Mouse (Mus musculus) neural tube, embryonic 11.5 days (tissue): ENCODE results near the gene Adamts7. TPM values are rescaled to one million over a fixed set of nuclear protein-coding genes. Genes with fewer than 3 reads are reported as not detected.

ENCODE experiments used
- ATAC-seq: fragments of 200-750 bp; cut with Nextera tagmentation; 2 replicates; pipeline ENCODE4 v1.8.0; 2017; ENCODE audit warnings: moderate number of reproducible peaks, mild to moderate bottlenecking, moderate TSS enrichment, moderate library complexity; ENCODE audit not compliant: insufficient read depth, low FRiP score, low TSS enrichment
- DNase-seq: peaks from one replicate; pipeline ENCODE4 v3.0.0-alpha.2; 2015; ENCODE audit warnings: low spot score
- H3K27ac ChIP-seq: fragments of 300-500 bp; sonication (generic); 2 replicates; pipeline ENCODE4 v1.5.1; 2014; ENCODE audit warnings: low read depth, mild to moderate bottlenecking, low read length
- H3K27me3 ChIP-seq: fragments of 300-500 bp; sonication (generic); 2 replicates; pipeline ENCODE4 v1.6.1; 2014; ENCODE audit warnings: mild to moderate bottlenecking, low read length, mixed read lengths; ENCODE audit not compliant: control insufficient read depth, insufficient read depth
- H3K36me3 ChIP-seq: fragments of 300-500 bp; sonication (generic); 2 replicates; pipeline ENCODE4 v1.6.1; 2014; ENCODE audit warnings: mild to moderate bottlenecking, low read length, moderate library complexity, mixed read lengths; ENCODE audit not compliant: control insufficient read depth, insufficient read depth
- H3K4me1 ChIP-seq: fragments of 300-500 bp; sonication (generic); 2 replicates; pipeline ENCODE4 v1.6.1; 2014; ENCODE audit warnings: low read length, mixed read lengths; ENCODE audit not compliant: control insufficient read depth, insufficient read depth
- H3K4me2 ChIP-seq: fragments of 300-500 bp; sonication (generic); 2 replicates; pipeline ENCODE4 v1.6.1; 2014; ENCODE audit warnings: low read depth, mild to moderate bottlenecking, moderate library complexity
- H3K4me3 ChIP-seq: fragments of 300-500 bp; sonication (generic); 2 replicates; pipeline ENCODE4 v1.5.1; 2014; ENCODE audit warnings: low read depth, low read length
- H3K9ac ChIP-seq: fragments of 300-500 bp; sonication (generic); 2 replicates; pipeline ENCODE4 v1.6.1; 2014; ENCODE audit warnings: mild to moderate bottlenecking, low read length
- H3K9me3 ChIP-seq: fragments of 300-500 bp; sonication (generic); 2 replicates; pipeline ENCODE4 v1.6.1; 2016; ENCODE audit warnings: low read length; ENCODE audit not compliant: control insufficient read depth
- WGBS: fragments of 180-500 bp; shearing (Covaris S2); extraction: QIAGEN DNeasy Blood & Tissue Kit; methylation state at CpG from one replicate; pipeline ENCODE4 v1.1.7; 2014; 5-methylcytosine and 5-hydroxymethylcytosine counted together
- polyA plus RNA-seq: library from polyadenylated mRNA; unstranded; fragments of >200 nt; fragmentation: Nextera tagmentation; extraction: Ambion mirVana; gene quantifications from 2 replicates; pipeline ENCODE4 v1.2.1, GENCODE M21; 2014

Adamts7 gene
- polyA plus RNA-seq, 1 experiment from 2014 or later: 15.5 TPM

DNA sequence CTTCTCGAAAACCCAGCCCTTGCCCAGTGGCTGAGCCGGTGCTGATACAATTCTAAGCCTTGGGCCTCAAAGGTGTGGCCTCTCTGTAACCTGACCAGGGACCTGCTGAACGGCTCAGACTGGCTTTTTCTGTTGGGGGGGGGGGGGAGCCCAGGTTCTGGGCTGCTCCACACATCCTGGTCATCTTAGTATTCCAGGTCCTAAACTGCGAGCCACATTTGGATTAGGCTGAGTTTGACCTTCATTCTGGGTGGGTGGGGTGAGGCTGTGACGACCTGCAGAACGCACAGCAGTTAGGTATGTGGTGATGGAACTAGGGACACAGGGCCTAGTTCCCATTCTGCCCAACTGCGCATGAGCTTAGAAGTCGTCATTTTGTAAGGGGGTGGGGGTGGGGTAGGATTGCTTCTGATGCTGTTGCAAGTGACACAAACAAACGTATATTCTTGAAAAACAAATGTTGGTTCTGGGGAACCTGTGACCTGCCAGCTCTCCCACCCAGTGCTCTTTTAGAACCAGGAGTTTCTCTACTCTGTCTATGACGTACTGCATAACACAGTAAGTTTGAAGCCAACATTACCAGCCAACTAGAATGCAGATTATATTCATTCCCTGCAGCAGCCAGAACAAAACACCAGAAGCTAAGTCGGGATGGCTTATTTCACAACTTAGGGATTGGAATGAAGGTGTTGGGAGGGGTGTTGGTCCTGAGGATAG is 38.6 kb upstream of the Adamts7 start:
- Histone ChIP-seq H3K36me3 (no peaks in the 10 kb centered on the region), H3K4me2 (no peak overlapping the region), H3K4me3 (no peak overlapping the region), H3K4me1 (no peaks in the 10 kb centered on the region), H3K27ac (no peak overlapping the region), H3K27me3 (no peaks in the 10 kb centered on the region), H3K9me3 (no peaks in the 10 kb centered on the region), H3K9ac (no peak overlapping the region)
- WGBS: 37% methylated on average over 11 of the region's 11 CpGs
- no peak for ATAC-seq
- no peak for DNase-seq

DNA sequence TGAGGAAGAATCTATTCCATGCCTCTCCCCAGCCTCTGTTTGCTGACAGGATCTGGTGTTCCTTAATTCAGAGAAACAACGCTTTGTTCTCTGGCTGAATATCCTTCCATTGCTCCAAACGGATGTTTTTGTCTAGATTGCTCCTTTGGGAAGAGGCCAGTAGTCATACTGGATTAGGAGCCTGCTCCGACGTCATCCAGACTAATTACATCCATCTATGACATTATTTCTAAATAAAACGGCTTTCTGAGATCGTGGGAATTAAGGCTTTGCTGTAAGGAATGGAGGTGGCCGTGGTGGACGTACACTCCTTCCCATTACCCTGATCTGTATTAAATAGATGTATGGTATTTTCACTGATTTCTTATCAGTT is 38.0 kb upstream of the Adamts7 start:
- Histone ChIP-seq H3K4me2 (no peak overlapping the region), H3K36me3 (no peaks in the 10 kb centered on the region), H3K9ac (no peak overlapping the region), H3K4me3 (no peak overlapping the region), H3K27ac (no peak overlapping the region), H3K9me3 (no peaks in the 10 kb centered on the region), H3K4me1 (no peaks in the 10 kb centered on the region), H3K27me3 (no peaks in the 10 kb centered on the region)
- ATAC-seq (no peak), DNase-seq (no peak)
- 38% methylated on average over 8 of the region's 8 CpGs for WGBS

DNA sequence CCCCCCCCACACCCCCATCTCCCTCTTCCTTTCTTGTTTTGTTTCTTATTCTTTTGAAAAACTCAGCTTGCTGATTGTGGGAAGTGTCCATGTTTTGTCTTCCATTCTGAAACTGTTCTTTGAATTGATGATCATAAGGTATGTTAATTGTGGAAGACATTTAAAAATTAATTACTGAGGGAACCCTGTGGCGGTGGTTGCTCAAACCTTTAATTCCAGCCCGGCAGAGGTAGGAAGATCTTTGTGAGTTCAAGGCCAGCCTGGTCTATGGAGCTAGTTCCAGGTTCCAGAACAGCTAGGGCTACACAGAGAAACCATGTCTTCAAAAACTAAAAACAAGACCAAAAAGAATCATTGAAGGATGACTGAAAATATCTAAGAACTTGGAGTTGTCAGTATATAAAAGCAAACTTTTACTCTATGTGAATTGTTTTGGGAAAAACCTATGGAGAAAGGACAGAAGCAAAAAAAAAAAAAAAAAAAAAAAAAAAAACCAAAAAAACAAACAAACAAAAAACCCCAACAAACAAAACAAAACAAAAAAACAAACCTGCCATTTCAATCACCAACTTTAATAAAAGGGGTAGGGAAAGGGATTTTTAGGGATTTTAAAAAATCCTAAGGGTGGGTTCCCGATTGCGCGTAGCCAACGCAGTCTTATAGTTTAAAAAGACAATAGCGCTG is 37.3 kb upstream of the Adamts7 start:
- no peak overlapping the region for H3K9ac ChIP-seq
- no peaks in the 10 kb centered on the region for H3K9me3 ChIP-seq
- DNase-seq: no peak
- H3K4me3 ChIP-seq: peak overlapping the region; percentile 21; the same call in 1 of the 2 replicates
- H3K4me2 ChIP-seq: peak overlapping the region; percentile 33
- H3K27me3 ChIP-seq: no peaks in the 10 kb centered on the region
- no peak for ATAC-seq
- H3K36me3 ChIP-seq: no peaks in the 10 kb centered on the region
- no peak overlapping the region for H3K27ac ChIP-seq
- H3K4me1 ChIP-seq: no peaks in the 10 kb centered on the region
- 14% methylated on average over 7 of the region's 7 CpGs for WGBS

DNA sequence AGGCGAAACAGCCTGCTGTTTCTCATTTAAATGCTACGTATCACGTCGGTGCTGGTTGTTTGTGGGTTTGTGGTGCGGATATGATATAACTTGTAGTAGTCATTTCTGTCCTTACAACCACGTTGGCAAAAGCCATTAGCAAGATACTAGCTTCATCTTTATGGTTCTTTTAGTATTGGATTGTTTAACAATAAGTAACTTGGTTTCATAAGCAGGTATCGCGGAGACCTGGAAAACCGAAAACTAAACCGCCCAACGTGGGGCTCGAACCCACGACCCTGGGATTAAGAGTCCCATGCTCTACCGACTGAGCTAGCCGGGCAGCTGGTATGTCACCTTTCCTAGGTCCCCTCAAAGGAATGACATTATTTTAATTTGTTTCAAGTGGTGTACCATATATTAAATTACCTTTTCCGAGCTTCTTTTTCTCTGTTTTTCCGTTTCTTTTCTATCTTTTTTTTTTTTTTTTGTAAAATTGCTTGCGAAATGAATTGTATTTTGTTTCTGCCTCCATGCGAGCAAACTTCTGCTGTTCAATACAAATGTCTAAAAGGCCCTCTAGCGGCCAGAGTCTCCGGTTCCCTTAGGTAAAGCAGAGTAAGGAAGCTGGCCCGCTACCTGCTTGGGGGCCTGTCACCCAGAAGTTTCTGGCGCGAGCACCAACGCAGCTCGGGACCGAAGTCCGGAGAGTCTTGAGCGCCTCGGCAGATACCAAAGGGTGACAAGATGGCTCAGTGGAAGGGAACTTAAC is 36.4 kb upstream of the Adamts7 start:
- no peaks in the 10 kb centered on the region for H3K4me1 ChIP-seq
- H3K4me3 ChIP-seq: peak overlapping the region; percentile 21
- DNase-seq (peak; percentile 78), ATAC-seq (peak; percentile 71)
- peak overlapping the region; percentile 33 for H3K4me2 ChIP-seq
- H3K9ac ChIP-seq: no peak overlapping the region
- H3K27me3 ChIP-seq: no peaks in the 10 kb centered on the region
- 2% methylated on average over 30 of the region's 30 CpGs for WGBS
- H3K9me3 ChIP-seq: no peaks in the 10 kb centered on the region
- H3K27ac ChIP-seq: no peak overlapping the region
- H3K36me3 ChIP-seq: no peaks in the 10 kb centered on the region

DNA sequence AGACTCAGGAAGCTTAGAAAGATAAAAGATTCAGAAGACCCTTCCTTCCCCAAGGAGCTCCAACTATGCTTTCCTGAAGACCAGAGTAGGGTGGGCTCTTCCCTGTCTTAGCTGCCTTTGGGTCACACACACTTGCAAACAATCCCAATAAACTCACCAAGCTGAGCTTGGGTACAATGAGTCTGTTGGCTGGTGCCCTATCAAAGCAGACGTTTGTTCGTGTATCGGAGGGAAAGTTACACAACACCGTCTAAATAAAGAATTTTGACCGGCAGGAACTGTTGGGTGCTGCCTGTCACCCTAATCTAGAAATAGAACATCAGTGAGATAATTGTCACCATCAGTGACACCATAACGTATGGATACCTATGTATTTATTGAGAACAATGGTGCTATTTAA is 35.7 kb upstream of the Adamts7 start:
- Histone ChIP-seq H3K36me3 (no peaks in the 10 kb centered on the region), H3K27ac (no peak overlapping the region), H3K4me3 (no peak overlapping the region), H3K4me1 (no peaks in the 10 kb centered on the region), H3K4me2 (no peak overlapping the region), H3K9ac (no peak overlapping the region), H3K9me3 (no peaks in the 10 kb centered on the region), H3K27me3 (no peaks in the 10 kb centered on the region)
- ATAC-seq (no peak), DNase-seq (no peak)
- 65% methylated on average over 6 of the region's 6 CpGs for WGBS

DNA sequence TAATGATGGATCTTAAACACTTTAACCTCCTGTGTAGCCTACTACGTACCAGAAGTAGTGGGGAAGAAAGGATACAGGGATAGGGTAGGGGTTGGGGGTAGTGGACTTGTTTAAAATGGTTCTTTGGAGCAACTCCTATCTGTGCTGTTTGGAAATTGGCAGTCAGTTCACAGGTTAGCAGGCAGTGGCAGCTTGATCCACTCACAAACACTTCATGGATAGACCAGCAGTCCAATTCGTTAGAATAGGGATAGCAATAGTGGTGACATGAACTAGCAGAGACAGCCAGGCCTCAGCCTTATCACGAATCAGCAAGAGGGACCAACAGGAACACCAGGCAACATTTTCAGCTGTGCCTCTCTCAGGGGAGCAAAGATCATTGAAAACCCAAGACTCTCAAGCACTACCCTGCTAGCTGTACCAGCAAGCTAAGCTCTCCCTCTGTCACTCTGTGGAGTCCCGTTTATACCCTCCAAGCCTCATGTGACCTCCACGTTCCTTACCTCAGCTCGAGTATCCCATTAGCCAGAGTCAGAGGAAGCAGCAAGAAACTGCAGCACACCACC is 34.1 kb upstream of the Adamts7 start:
- ATAC-seq (no peak), DNase-seq (no peak)
- Histone ChIP-seq H3K36me3 (no peaks in the 10 kb centered on the region), H3K27me3 (no peaks in the 10 kb centered on the region), H3K4me3 (no peak overlapping the region), H3K9me3 (no peaks in the 10 kb centered on the region), H3K9ac (no peak overlapping the region), H3K27ac (no peak overlapping the region), H3K4me1 (no peaks in the 10 kb centered on the region), H3K4me2 (no peak overlapping the region)
- 86% methylated on average over 6 of the region's 6 CpGs for WGBS

DNA sequence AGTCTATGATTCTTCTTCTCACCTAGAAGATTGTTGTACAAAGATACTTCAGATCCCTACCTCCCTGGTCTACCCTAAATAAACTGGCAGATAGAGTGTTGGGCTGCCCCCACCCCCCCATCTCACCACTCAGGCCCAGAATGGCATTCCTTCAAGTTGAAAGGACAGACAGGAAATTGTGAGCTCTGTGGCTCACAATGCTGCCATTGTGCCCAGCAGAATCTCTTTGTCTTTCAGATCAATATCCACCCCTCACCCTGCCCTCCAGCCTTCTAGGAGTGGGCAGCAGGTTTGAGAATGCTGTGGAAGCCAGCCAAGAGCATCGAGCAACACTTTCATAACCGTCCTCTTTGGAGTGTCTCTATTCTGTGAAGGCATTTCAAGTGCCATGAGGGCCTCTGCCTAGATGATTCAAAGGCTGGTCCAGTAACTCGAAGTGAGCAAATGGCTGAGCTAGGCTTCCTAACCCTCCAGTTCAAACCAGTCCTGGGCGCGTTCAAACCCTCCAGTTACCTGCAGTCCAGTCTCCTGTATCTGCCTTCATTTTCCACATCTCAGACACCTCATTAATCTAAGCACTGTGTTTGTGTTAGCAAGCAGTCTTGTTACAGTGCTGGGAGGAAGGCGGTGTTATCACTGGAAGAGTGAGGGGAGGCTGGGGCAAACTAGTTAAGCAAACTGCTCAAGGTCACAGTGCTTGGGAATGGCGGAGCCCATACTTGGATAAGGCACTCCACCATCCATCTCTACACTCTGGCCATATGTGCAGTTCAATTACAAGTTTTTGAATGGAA is 29.1 kb upstream of the Adamts7 start:
- no peak for DNase-seq
- Histone ChIP-seq H3K4me3 (no peak overlapping the region), H3K4me2 (no peak overlapping the region), H3K27me3 (no peaks in the 10 kb centered on the region), H3K9ac (no peak overlapping the region), H3K27ac (no peak overlapping the region), H3K4me1 (no peaks in the 10 kb centered on the region), H3K36me3 (no peaks in the 10 kb centered on the region), H3K9me3 (no peaks in the 10 kb centered on the region)
- WGBS: 83% methylated on average over 7 of the region's 7 CpGs
- no peak for ATAC-seq

DNA sequence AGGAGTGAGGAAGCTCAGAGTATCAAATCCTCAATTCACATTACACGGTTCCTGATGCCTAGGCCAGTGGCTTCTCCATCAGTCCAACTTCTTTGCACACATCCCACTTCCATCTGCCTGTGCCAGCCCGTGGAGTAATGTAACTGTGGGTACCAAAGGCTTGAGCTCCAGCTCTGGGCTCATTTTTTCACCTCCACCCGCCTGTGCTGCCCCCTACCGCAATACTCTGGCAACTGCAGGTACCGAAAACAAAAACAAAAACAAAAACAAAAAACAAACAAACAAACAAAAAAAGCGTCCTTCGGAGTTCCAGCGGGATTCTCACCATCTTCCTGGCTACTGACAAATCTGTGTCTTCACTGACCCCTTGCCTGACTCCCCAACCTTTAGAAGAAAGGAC is 27.4 kb upstream of the Adamts7 start:
- no peak for ATAC-seq
- Histone ChIP-seq H3K9ac (no peak overlapping the region), H3K27ac (no peak overlapping the region), H3K36me3 (no peaks in the 10 kb centered on the region), H3K4me2 (no peak overlapping the region), H3K9me3 (no peaks in the 10 kb centered on the region), H3K4me3 (no peak overlapping the region), H3K27me3 (no peaks in the 10 kb centered on the region), H3K4me1 (no peaks in the 10 kb centered on the region)
- no peak for DNase-seq
- 82% methylated on average over 8 of the region's 8 CpGs for WGBS
